Mouse (Mus musculus) frontal cortex, postnatal 25 days (tissue): ENCODE measurements at regions not wholly inside any gene's neighbourhood (a gene's known extent, or its start where the extent isn't known, plus 50 kb on each side); places are given as distances from the start of the nearest gene placed in this dataset.

Experiments
- DNase-seq, 2 experiments: peaks; one replicate each; pipeline ENCODE4 v3.0.0; 2022; ENCODE audit warnings: low spot score in 2 of 2

GRCm38 (mm10) chr1:193702707-193703419, 332.8 kb upstream of the Camk1g start:
- peak; percentile 25 to 50 for DNase-seq

GRCm38 (mm10) chr1:193700217-193700616, 330.1 kb upstream of the Camk1g start:
- no peak for DNase-seq

DNA sequence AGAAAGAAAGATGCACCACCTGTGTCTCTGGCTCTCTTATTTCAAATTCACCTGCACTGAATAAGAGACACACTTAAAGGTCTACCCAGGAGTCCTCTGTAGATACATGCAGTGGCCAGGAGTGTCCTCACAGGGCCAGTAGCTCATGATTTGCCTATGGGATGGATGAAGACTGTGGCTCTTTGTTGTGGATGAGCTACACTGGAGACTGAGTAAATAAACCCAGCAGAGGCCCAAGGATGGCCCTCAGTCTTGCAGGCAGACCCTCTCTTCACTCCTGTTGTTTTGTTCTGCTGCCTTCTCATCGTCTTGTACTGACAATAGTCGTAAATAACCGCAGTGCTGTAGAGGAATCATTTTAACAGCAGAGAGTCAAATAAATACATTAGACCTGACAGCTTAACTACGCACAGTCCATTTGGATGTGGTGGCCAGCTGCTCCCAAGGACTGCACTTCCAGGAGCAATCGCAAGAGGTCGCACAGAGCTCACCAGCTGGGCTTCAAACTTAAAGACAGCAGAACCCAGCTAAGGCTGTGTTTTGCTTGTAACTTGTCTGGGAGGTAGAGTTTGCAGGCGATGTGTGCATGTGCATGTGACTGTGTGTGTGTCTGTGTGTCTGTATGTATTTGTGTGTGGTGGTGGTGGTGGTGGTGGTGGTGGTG, 328.6 kb upstream of the Camk1g start:
- peak; percentile 77 to 79 for DNase-seq

DNA sequence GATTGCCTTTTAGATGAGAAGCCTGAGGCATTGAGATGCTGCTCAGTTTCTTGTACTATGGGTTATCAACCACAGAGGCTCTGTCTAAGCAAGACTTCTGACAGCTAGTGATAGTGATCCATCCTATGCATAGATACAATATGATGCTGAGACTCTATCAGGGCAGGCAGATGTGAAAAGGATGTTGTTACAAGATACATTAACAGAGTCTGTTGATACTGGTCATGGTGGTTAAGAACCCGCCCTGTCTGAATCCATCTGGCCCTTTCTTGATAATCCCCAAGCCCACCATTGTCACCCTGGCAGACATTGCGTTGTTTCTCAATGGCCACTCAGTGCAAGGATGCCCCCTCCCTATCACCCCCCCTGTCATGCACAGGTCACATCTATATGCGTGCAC, 327.8 kb upstream of the Camk1g start:
- DNase-seq = no peak

GRCm38 (mm10) chr1:193697001-193697400, 326.9 kb upstream of the Camk1g start:
- DNase-seq = no peak

DNA sequence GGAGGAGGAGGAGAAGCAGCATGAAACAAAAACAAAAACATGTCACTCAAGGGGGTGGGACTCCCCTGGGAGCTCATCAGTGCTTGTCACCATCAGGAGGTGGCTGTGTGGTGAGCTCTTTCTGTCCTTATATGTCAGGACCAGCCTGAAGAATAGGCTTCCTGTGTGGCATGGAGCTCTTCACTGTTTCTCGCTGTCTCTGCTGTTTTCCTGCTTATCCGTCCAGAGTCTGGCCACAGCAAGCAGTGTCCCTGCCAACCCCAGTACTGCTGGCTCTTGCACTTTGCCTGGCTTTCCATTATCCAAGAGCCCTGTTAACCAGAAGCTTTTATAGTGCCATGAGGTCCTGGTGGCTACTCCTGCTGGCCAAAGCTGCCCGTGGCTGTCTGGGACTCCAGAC, 322.9 kb upstream of the Camk1g start:
- no peak for DNase-seq

- no peak for DNase-seq
Observed at GRCm38 (mm10) chr1:193689601-193690000, 319.5 kb upstream of the Camk1g start.

DNA sequence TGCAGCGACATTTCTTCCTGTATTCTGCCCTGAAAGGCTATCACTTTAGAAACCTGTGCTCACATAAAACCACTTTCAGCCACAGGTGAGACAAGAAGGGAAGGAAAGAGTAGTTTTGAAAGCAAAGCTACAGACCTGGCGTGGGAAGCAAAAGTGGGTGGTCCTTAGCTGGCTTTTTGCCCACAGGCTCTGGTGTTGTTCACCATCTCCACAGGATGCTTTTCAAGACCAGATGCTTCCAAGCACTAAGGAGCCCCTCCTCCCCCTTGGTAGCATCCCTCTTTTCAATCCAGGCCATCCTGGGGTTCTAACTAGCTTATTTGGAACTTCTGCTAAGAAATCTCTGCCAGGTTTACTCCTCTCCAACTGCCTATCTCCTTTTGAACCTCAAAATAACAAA, 312.8 kb upstream of the Camk1g start:
- DNase-seq = no peak

DNA sequence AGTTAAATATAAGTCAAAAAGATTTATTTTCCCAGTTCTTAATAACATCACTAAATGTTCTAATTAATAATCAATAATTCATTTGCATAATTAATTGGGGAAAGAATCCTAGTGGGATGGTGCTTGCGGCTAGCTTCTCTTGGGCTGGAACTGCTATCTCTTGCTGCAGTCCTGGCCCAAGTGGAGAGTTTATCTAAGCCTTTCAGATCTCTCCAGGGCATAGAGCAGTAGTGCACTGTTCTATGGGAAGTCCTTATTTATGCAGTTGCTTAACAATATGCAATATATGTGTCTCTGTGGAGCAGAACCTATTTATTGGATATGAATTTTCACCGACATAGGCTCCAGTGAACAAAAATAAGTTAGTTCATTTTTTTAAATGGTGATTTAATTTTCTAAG, 308.4 kb upstream of the Camk1g start:
- DNase-seq = no peak

GRCm38 (mm10) chr1:193673236-193673830, 303.2 kb upstream of the Camk1g start:
- peak in 1 of 2 experiments; percentile 34 for DNase-seq

DNA sequence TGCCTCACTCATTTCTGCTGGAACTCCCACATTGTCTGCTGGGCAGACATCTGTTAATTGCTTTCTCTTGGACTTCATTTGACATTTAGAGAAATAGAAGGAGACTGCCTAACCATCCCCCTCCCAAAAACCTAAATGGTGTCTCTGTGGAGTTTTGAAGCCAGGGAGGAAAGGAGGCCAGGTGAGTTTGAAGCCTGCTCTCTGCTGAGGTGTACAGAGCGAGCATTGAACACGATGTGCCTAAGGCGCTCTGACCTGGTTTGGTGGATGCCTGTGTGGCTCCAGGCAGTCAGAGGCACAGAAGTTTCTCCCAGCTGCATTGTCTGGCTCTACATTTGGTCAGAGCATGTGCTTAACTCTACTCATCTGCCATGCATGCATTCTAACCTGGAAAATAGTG, 302.6 kb upstream of the Camk1g start:
- DNase-seq = no peak

- no peak for DNase-seq
Observed at GRCm38 (mm10) chr1:193671816-193672254, 301.7 kb upstream of the Camk1g start.

GRCm38 (mm10) chr1:193671046-193671445, 300.9 kb upstream of the Camk1g start:
- DNase-seq = no peak

DNA sequence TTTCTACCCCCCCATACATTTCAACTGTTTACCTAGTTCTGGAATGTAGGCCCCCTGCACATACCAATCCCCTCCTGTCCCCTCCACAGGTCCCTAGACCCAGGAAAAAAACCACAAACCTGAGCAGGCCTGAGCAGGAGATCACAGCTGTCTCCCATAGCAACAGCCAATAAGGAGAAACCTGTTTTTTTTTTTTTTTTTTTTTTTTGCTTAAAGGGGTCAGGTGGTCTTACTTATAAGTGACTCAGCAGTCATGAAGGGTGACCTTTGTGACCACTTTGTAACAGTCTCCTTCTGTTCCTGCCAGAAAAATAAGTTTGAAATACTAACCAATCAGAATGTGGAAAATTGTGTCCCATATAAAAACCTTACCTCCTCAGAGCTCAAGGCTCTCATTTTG, 299.9 kb upstream of the Camk1g start:
- DNase-seq = no peak

DNA sequence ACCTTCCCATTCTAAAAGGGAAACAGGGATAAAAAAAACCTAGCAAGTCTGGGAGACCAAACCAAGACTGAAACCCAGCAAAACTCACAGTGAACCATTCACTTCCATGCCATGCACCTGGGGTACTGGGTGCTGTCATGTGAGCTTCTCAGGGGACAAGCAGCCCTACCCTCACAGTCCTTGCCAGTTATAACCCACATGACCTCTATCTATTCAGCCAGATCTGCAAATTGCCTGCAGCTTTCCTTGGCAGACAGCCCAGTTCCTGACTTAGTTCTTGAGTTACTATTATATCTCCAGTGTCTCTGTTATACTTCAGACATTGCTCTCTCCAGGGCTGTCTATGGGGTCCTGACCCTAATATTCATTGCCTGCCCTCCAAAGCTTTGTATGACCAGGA, 298.7 kb upstream of the Camk1g start:
- DNase-seq = no peak

GRCm38 (mm10) chr1:193665854-193666253, 295.8 kb upstream of the Camk1g start:
- no peak for DNase-seq

DNA sequence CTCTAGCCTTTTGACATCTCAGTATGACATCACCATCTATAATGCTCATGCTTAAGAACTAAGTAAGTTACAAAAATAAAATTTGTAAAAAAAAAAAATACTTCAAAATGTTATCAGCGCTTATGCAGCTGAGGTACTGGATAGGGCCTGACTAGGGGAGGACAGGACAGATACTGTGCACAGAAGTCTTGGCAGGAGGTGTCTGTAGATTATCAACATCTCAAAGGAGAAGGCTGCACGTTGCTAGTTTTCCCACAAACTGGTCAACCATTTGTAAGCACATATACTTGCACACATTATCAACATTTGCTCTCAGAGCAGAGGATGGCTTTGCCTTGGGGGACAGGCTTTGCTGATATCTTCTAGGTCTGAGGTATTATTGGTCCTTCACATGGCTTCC, 294.5 kb upstream of the Camk1g start:
- no peak for DNase-seq

GRCm38 (mm10) chr1:193663587-193663986, 293.5 kb upstream of the Camk1g start:
- no peak for DNase-seq

DNA sequence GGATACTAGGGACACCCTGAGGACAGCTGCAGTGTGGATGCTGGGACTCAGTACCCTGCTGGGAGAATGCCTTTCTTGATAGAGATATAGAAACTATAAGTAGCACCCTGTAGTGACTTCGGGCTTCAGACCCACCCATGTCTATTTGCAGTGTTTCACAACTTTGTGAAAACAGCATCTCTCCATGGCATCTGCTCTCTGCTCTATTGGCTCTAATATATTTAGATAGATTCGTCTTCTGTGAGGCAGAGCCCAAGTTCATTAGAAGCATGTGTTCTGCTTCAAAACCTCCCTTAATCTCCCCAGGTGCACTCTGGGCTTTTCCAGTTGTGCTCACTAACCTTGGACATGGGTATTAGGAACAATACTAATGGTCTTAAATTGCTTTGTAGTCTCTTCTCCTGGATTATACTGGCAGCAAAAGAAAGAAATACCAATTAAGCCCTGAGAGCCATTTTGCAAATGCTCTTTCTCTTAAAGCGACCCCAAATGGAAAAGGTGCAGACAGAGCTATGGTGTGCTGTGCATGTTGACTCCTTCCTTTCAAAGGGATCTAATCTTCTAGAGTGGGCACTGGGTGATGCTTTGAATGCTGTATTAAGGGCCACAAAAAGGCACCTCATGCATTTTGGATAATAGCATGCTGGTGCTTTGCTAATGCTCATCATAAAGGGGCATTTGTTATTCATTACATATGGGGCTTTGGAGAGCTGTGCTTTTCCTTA, 292.2 kb upstream of the Camk1g start:
- DNase-seq = no peak

DNA sequence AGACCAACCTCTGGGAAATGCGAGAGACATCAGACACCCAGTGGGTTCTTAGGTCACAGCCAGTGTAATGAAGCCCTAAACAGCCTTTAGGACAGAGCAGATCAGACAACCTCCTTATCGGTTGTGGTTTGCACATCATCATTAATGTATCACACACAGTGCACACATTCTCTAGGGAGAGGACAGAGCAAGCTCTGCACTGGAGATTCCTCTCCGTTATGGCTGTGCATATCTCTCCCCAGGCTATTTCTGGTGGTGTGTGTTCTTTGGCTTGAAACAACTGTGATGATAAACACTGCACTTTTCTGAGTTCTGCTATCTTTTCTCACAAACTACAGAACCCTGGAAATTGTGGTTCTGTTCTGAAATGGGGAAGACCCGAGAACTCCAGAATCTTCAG, 291.3 kb upstream of the Camk1g start:
- DNase-seq = no peak

DNA sequence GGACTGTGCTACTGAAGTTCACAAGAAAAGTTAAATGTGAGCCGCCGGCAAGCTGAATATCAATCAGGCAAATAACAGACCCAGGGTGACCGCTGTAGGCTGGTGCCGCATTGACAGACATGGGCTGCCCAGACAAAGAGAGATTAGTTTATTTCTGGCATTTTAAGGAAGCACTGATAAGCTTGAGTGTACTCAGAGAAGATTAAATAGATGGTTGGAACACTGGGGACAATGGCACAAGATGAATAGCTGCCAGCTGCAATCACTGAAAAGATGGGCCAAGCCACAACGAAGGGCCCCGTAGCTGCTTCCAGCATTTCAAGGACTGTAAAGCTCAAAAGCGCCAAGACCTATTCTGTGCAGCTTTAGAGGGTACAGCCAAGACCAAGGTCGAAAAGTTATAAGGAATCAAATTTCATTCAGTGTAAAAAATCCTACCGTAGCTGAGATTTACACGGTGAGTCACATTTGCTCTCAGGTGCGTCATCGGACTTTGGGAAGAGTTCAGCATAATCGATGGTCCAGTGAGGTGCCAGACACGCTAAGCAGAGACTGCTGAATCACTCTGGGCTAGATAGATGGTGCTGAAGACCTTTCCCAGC, 285.1 kb upstream of the Camk1g start:
- no peak for DNase-seq

DNA sequence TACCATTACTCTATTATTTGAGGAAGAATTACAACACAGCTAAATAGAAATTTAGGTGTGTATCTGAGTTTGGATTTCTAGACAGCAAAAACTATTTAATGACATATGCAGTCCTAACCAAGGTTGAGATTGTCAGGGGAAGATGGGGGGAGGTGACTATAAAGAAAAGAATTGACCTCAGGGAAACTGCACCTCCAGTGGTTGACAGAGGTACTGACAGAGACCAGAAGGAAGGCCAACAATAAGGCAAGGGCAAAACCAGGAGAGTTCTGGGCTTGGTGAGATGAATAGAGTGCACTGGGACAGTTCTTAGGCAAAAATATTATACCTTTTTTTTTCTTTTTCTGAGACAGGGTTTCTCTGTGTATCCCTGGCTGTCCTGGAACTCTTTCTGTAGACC, 280.2 kb upstream of the Camk1g start:
- DNase-seq = no peak
